Mouse (Mus musculus) C2C12 (cell line): ENCODE measurements around the gene Uqcrc2.

Experiments
- CEBPB ChIP-seq: IDR thresholded peaks from one replicate; pipeline ENCODE4 v1.6.1; 2011; ENCODE audit warnings: low read depth, mild to moderate bottlenecking, control low read depth, moderate library complexity
- CTCF ChIP-seq: IDR thresholded peaks from one replicate; pipeline ENCODE4 v1.5.1; 2011; ENCODE audit not compliant: control insufficient read depth, insufficient read depth, insufficient read length
- MYOG ChIP-seq: IDR thresholded peaks from one replicate; pipeline ENCODE4 v1.6.1; 2011; ENCODE audit not compliant: control insufficient read depth, insufficient read length; ENCODE audit errors: extremely low read depth
- USF1 ChIP-seq: IDR thresholded peaks from one replicate; pipeline ENCODE4 v1.6.1; 2011; ENCODE audit warnings: low read depth, mild to moderate bottlenecking, control low read depth, moderate library complexity

DNA sequence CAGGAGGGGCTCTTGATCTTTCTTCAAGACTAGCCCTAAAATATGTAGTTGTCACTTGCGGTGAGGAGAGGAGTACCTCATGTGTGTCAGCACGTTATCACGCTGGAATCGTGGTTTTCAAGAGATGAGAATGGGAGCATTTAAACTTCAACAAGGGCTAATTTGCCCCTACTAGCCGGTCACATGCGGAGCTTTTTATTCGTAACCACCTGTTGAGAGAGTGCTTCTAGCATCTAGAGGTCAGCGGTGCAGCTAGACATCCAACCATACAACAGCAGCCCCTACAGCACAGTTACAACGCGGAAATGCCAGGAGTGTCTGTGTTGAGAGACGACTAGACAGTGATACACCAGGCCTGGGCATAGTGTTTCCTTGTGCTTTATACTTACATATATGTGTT, 845 bp downstream of the Uqcrc2 start:
- TF ChIP-seq MYOG (no peak), CTCF (no peak), CEBPB (no peak), USF1 (no peak)
